Mouse (Mus musculus): ENCODE measurements around the gene Ptdss2.

GRCm38 (mm10) chr7:141175068-141175467 is 52.9 kb downstream of the Ptdss2 start:
- TF ChIP-seq CTCF (IDR thresholded peaks at IDR 0.05; ENCODE audit: insufficient read depth, low read length) (no peak), POLR2A (IDR thresholded peaks at IDR 0.05; ENCODE audit: borderline replicate concordance, extremely low read depth, low read depth, low read length) (no peak)

Data from lung, adult 2 months (tissue).